Mouse (Mus musculus) kidney, adult 2 months (tissue): ENCODE results near the gene Zic2.

ENCODE experiments used
- CTCF ChIP-seq: fragments of 200-500 bp; conservative IDR thresholded peaks from 2 replicates; pipeline ENCODE4 v1.5.1; 2011; ENCODE audit warnings: low read depth, mild to moderate bottlenecking, control low read depth, low read length, moderate library complexity, mixed read lengths; ENCODE audit not compliant: insufficient read depth, insufficient read length
- POLR2A ChIP-seq: fragments of 200-500 bp; IDR thresholded peaks from one replicate; pipeline ENCODE4 v1.6.1; 2011; ENCODE audit warnings: low read depth, low read length, control low read depth

DNA sequence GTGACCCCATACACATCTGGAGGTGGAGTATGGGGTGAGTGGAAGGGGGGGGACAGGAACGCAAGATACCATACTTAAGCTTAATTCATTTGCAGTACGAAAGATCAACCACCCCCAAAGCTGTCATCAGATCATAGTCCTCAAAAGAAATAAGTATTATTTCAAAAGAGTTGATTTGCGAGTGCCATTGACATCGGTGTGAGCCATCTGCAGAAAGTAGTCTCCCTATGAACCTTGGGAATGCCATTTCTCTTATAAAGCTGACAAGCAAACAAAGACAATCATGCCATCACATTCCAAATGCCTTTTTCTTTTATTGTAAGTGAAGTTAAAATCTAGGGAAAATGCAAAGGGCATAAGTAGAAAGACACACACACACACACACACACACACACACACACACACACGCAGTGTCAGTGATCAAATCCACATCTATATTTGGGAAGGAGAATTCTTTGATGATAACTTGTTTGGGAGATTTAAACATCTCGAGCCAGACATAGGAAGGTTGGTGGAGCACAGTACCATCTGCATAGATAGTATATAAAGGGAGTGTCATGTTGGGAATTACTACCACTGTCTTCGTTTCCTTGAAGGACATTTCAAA, 8.4 kb upstream of the Zic2 start:
- no peak for TF ChIP-seq CTCF
- TF ChIP-seq POLR2A, result no peak
